Mouse (Mus musculus): ENCODE measurements around the gene Pias4. TPM values are rescaled to one million over a fixed set of nuclear protein-coding genes. Genes with fewer than 3 reads are reported as not detected.

Pias4 gene
- polyA plus RNA-seq, 1 experiment from 2014 or later = 62.2 TPM

- WGBS = 3% methylated on average over 9 of the region's 9 CpGs
- no peak overlapping the region for H3K27ac ChIP-seq
- peaks cover 69% of the 10 kb centered on the region for H3K4me1 ChIP-seq
Measured at GRCm38 (mm10) chr10:81198230-81198629, 30.5 kb upstream of the Pias4 start.

GRCm38 (mm10) chr10:81197305-81197704 lies 29.6 kb upstream of the Pias4 start:
- Histone ChIP-seq H3K9me3 (no peaks in the 10 kb centered on the region), H3K4me3 (peak overlapping the region; percentile 60), H3K27me3 (ENCODE audit: insufficient read depth, poor library complexity, severe bottlenecking) (peaks cover 42% of the 10 kb centered on the region), H3K27ac (peak overlapping the region; percentile 56), H3K4me1 (peaks cover 72% of the 10 kb centered on the region), H3K36me3 (no peaks in the 10 kb centered on the region)
- no peak for DNase-seq (ENCODE audit: low spot score)
- 29% methylated on average over 6 of the region's 6 CpGs for WGBS

More at GRCm38 (mm10) chr10:81198230-81198629, 30.5 kb upstream of the Pias4 start:
- no peak for DNase-seq (ENCODE audit: low spot score)
- Histone ChIP-seq H3K9me3 (no peaks in the 10 kb centered on the region), H3K36me3 (no peaks in the 10 kb centered on the region), H3K4me3 (no peak overlapping the region), H3K27me3 (ENCODE audit: insufficient read depth, poor library complexity, severe bottlenecking) (peaks cover 42% of the 10 kb centered on the region)

- no peaks in the 10 kb centered on the region for H3K9me3 ChIP-seq
- peak overlapping the region; percentile 97 for H3K27ac ChIP-seq
- peaks cover 4% of the 10 kb centered on the region; the same call in 1 of the 2 replicates for H3K36me3 ChIP-seq
- WGBS = 54% methylated on average over 11 of the region's 11 CpGs
- peaks cover 42% of the 10 kb centered on the region for H3K27me3 ChIP-seq (ENCODE audit: insufficient read depth, poor library complexity, severe bottlenecking)
- no peak for DNase-seq (ENCODE audit: low spot score)
- H3K4me3 ChIP-seq = peak overlapping the region; percentile 60
- H3K4me1 ChIP-seq = peaks cover 72% of the 10 kb centered on the region
Measured at GRCm38 (mm10) chr10:81196470-81197065, 28.8 kb upstream of the Pias4 start.

GRCm38 (mm10) chr10:81195300-81195699 lies 27.6 kb upstream of the Pias4 start:
- peaks cover 38% of the 10 kb centered on the region for H3K27me3 ChIP-seq (ENCODE audit: insufficient read depth, poor library complexity, severe bottlenecking)
- no peaks in the 10 kb centered on the region for H3K9me3 ChIP-seq
- H3K36me3 ChIP-seq = peaks cover 16% of the 10 kb centered on the region
- no peak for DNase-seq (ENCODE audit: low spot score)
- H3K4me3 ChIP-seq = peak overlapping the region; percentile 60
- peak overlapping the region; percentile 97 for H3K27ac ChIP-seq
- H3K4me1 ChIP-seq = peaks cover 71% of the 10 kb centered on the region
- 34% methylated on average over 4 of the region's 4 CpGs for WGBS

- no peaks in the 10 kb centered on the region for H3K9me3 ChIP-seq
- peaks cover 67% of the 10 kb centered on the region for H3K4me1 ChIP-seq
- WGBS = 8% methylated on average over 37 of the region's 37 CpGs
- DNase-seq (ENCODE audit: low spot score) = peak; percentile 91
- peaks cover 34% of the 10 kb centered on the region for H3K27me3 ChIP-seq (ENCODE audit: insufficient read depth, poor library complexity, severe bottlenecking)
- peak overlapping the region; percentile 60 for H3K4me3 ChIP-seq
- H3K36me3 ChIP-seq = peaks cover 25% of the 10 kb centered on the region
- peak overlapping the region; percentile 97 for H3K27ac ChIP-seq
Measured at GRCm38 (mm10) chr10:81193991-81194774, 26.5 kb upstream of the Pias4 start.

- WGBS = 7% methylated on average over 19 of the region's 19 CpGs
- H3K27me3 ChIP-seq (ENCODE audit: insufficient read depth, poor library complexity, severe bottlenecking) = peaks cover 34% of the 10 kb centered on the region
- no peaks in the 10 kb centered on the region for H3K9me3 ChIP-seq
- H3K27ac ChIP-seq = peak overlapping the region; percentile 97
- no peak for DNase-seq (ENCODE audit: low spot score)
- H3K4me1 ChIP-seq = peaks cover 61% of the 10 kb centered on the region
- peaks cover 34% of the 10 kb centered on the region for H3K36me3 ChIP-seq
- peak overlapping the region; percentile 73 for H3K4me3 ChIP-seq
Measured at GRCm38 (mm10) chr10:81192968-81193501, 25.3 kb upstream of the Pias4 start.

GRCm38 (mm10) chr10:81192270-81192967 lies 24.7 kb upstream of the Pias4 start:
- WGBS = 1% methylated on average over 92 of the region's 93 CpGs
- Histone ChIP-seq H3K27me3 (ENCODE audit: insufficient read depth, poor library complexity, severe bottlenecking) (peaks cover 33% of the 10 kb centered on the region), H3K4me3 (peak overlapping the region; percentile 73), H3K36me3 (peaks cover 40% of the 10 kb centered on the region), H3K27ac (peak overlapping the region; percentile 97), H3K4me1 (peaks cover 59% of the 10 kb centered on the region), H3K9me3 (no peaks in the 10 kb centered on the region)
- DNase-seq (ENCODE audit: low spot score) = no peak

GRCm38 (mm10) chr10:81191342-81191982 lies 23.7 kb upstream of the Pias4 start:
- Histone ChIP-seq H3K4me3 (peak overlapping the region; percentile 73), H3K27ac (peak overlapping the region; percentile 97), H3K36me3 (peaks cover 50% of the 10 kb centered on the region), H3K9me3 (no peaks in the 10 kb centered on the region), H3K27me3 (ENCODE audit: insufficient read depth, poor library complexity, severe bottlenecking) (peaks cover 23% of the 10 kb centered on the region), H3K4me1 (peaks cover 51% of the 10 kb centered on the region)
- WGBS = 81% methylated on average over 18 of the region's 18 CpGs
- DNase-seq (ENCODE audit: low spot score) = no peak

- 57% methylated on average over 6 of the region's 6 CpGs for WGBS
- no peak for DNase-seq (ENCODE audit: low spot score)
- no peak overlapping the region for H3K4me3 ChIP-seq
- peaks cover 52% of the 10 kb centered on the region for H3K36me3 ChIP-seq
- peaks cover 19% of the 10 kb centered on the region for H3K27me3 ChIP-seq (ENCODE audit: insufficient read depth, poor library complexity, severe bottlenecking)
- H3K27ac ChIP-seq = peak overlapping the region; percentile 43
- peaks cover 49% of the 10 kb centered on the region for H3K4me1 ChIP-seq
- no peaks in the 10 kb centered on the region for H3K9me3 ChIP-seq
Measured at GRCm38 (mm10) chr10:81190912-81191321, 23.2 kb upstream of the Pias4 start.

GRCm38 (mm10) chr10:81190236-81190911 lies 22.7 kb upstream of the Pias4 start:
- 69% methylated on average over 31 of the region's 31 CpGs for WGBS
- peak overlapping the region; percentile 43 for H3K27ac ChIP-seq
- no peak for DNase-seq (ENCODE audit: low spot score)

GRCm38 (mm10) chr10:81189821-81190220 lies 22.1 kb upstream of the Pias4 start:
- H3K36me3 ChIP-seq = peaks cover 62% of the 10 kb centered on the region
- peaks cover 56% of the 10 kb centered on the region for H3K4me1 ChIP-seq
- no peak for DNase-seq (ENCODE audit: low spot score)

More at GRCm38 (mm10) chr10:81190236-81190911, 22.7 kb upstream of the Pias4 start:
- Histone ChIP-seq H3K4me1 (peaks cover 51% of the 10 kb centered on the region), H3K36me3 (peaks cover 57% of the 10 kb centered on the region), H3K27me3 (ENCODE audit: insufficient read depth, poor library complexity, severe bottlenecking) (peaks cover 14% of the 10 kb centered on the region), H3K4me3 (no peak overlapping the region), H3K9me3 (no peaks in the 10 kb centered on the region)

GRCm38 (mm10) chr10:81187161-81187560 lies 19.4 kb upstream of the Pias4 start:
- 90% methylated on average over 9 of the region's 9 CpGs for WGBS
- peaks cover 51% of the 10 kb centered on the region for H3K4me1 ChIP-seq
- H3K27ac ChIP-seq = no peak overlapping the region
- no peaks in the 10 kb centered on the region for H3K9me3 ChIP-seq
- H3K27me3 ChIP-seq (ENCODE audit: insufficient read depth, poor library complexity, severe bottlenecking) = no peaks in the 10 kb centered on the region
- no peak for DNase-seq (ENCODE audit: low spot score)
- no peak overlapping the region for H3K4me3 ChIP-seq
- H3K36me3 ChIP-seq = peaks cover 76% of the 10 kb centered on the region

More at GRCm38 (mm10) chr10:81189821-81190220, 22.1 kb upstream of the Pias4 start:
- WGBS = 83% methylated on average over 26 of the region's 26 CpGs
- Histone ChIP-seq H3K9me3 (no peaks in the 10 kb centered on the region), H3K4me3 (no peak overlapping the region), H3K27ac (no peak overlapping the region), H3K27me3 (ENCODE audit: insufficient read depth, poor library complexity, severe bottlenecking) (peaks cover 8% of the 10 kb centered on the region; the same call in 1 of the 2 replicates)
